Mouse (Mus musculus) brain, adult 2 months (tissue): Measurements from ENCODE around the gene Drd5.

ENCODE experiments used
- DNase-seq: peaks from one replicate; pipeline ENCODE4 v3.0.0; 2011; ENCODE audit warnings: low read depth, low spot score

Gene Drd5

DNA sequence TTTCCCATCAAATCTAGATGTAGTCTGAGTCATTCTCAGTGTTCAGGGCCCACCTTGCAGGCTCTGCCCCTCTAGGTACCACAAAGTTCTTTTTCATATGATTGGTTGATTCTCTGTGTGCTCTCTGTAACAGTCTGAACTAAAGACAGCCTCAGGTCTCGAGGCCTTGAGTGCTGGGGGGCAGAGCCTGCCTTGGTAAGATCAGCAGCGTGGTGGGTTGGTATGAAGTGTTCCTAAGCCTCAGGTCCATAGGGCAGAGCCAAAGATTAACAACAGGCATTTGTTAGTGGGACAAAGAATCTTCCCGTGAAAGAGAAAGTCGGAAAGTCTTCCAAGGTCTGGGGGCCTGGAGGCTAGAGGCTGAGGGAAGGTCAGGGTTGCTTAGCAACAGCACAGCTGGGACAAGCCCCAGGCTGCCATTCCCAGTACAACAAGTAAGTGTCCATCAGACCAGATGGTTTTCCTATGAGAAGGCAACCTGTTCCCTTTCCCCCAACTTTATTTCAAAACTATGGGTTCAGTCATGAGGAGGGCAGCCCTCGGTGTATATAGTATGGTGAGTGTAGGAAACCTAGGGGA lies 31.3 kb downstream of the Drd5 start:
- DNase-seq: no peak

DNA sequence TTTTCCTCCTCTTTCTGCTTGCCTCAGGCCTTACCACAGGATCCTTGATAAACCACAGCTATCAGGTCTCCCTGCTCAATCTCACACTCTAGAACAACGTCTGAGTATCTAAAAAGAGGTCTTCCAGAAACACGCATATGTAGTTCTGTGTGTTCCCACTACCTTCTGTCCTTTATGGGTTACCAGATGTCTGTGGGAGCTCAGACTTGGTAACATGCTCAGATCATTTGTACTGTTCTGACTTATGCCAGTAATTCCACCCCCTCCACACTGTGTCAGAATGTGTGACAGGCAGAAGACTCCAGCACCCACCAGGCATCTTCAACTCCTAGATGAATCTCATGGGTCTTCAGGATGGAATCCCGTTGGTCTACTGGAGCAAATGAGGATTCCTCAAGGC lies 37.8 kb downstream of the Drd5 start:
- peak; percentile 84 for DNase-seq

GRCm38 (mm10) chr5:38359716-38360115 lies 40.5 kb downstream of the Drd5 start:
- DNase-seq: peak; percentile 44

- peak; percentile 85 for DNase-seq
These were observed 45.2 kb downstream of the Drd5 start for GRCm38 (mm10) chr5:38364396-38364795.

- peak; percentile 55 for DNase-seq
These were observed 46.4 kb downstream of the Drd5 start for GRCm38 (mm10) chr5:38365521-38365920.

- DNase-seq: peak; percentile 58
These were observed 47.7 kb downstream of the Drd5 start for GRCm38 (mm10) chr5:38366650-38367470.

DNA sequence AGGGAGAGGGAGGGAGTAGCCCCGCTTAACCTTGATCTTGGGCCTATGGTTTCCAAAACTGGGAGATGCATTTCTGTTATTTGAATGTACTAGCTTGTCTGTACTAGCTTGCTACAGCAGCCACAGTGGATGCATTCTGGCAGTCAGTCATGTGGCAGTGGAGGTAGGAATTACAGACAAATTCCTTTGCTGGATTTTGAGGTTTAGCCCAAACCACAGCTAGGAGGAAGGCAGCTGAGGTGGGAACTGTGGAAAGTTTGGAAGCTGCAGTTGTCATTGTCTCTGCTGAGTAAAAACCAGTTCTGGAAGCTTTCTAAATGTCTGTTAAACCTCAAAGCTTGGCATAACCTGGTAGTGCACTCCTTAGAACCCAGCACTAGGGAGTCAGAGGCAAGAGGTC lies 52.1 kb downstream of the Drd5 start:
- DNase-seq: no peak
